Mouse (Mus musculus): ENCODE data around the gene 4930447C04Rik. TPM values are rescaled to one million over a fixed set of nuclear protein-coding genes. Genes with fewer than 3 reads are reported as not detected.
A peak's percentile ranks its signal among the peaks of the same experiment; 100 is the strongest.

The 4930447C04Rik gene
- polyA plus RNA-seq, 1 experiment from 2014 or later = 0.14 TPM

- no peak overlapping the region for H3K4me3 ChIP-seq (ENCODE audit: low read depth, low read length)
- H3K9me3 ChIP-seq (replicated peaks; ENCODE audit: control insufficient read depth, low read length) = no peaks in the 10 kb centered on the region
- ATAC-seq (ENCODE audit: low read depth) = no peak
- peaks cover 76% of the 10 kb centered on the region for H3K27me3 ChIP-seq (ENCODE audit: control insufficient read depth, insufficient read depth, low read depth, low read length)
- 11% methylated on average over 8 of the region's 8 CpGs for WGBS (ENCODE audit: insufficient replicate concordance)
- no peak overlapping the region for H3K9ac ChIP-seq (ENCODE audit: low read depth, low read length)
- H3K4me2 ChIP-seq (ENCODE audit: low read depth, low read length) = no peak overlapping the region
- H3K4me1 ChIP-seq (ENCODE audit: control insufficient read depth, low read depth, low read length) = no peaks in the 10 kb centered on the region; the same call in 1 of the 2 replicates
- no peak overlapping the region for H3K27ac ChIP-seq (ENCODE audit: low read length)
- H3K36me3 ChIP-seq (ENCODE audit: control insufficient read depth, insufficient read depth) = no peaks in the 10 kb centered on the region
Measured at GRCm38 (mm10) chr12:72946064-72946395, 5.5 kb upstream of the 4930447C04Rik start.

- Histone ChIP-seq H3K4me3 (ENCODE audit: low read depth, low read length) (peak overlapping the region; percentile 34), H3K27ac (ENCODE audit: low read length) (no peak overlapping the region), H3K36me3 (ENCODE audit: control insufficient read depth, insufficient read depth) (no peaks in the 10 kb centered on the region), H3K4me1 (ENCODE audit: control insufficient read depth, low read depth, low read length) (no peaks in the 10 kb centered on the region; the same call in 1 of the 2 replicates), H3K27me3 (ENCODE audit: control insufficient read depth, insufficient read depth, low read depth, low read length) (peaks cover 82% of the 10 kb centered on the region), H3K9me3 (replicated peaks; ENCODE audit: control insufficient read depth, low read length) (no peaks in the 10 kb centered on the region), H3K9ac (ENCODE audit: low read depth, low read length) (no peak overlapping the region), H3K4me2 (ENCODE audit: low read depth, low read length) (peak overlapping the region; percentile 35; the same call in 1 of the 2 replicates)
- WGBS (ENCODE audit: insufficient replicate concordance) = under 1% methylated on average over 87 of the region's 89 CpGs
- no peak for ATAC-seq (ENCODE audit: low read depth)
Measured at GRCm38 (mm10) chr12:72945301-72946063, 4.9 kb upstream of the 4930447C04Rik start.

- Histone ChIP-seq H3K27me3 (ENCODE audit: control insufficient read depth, insufficient read depth, low read depth, low read length) (peaks cover 90% of the 10 kb centered on the region), H3K9ac (ENCODE audit: low read depth, low read length) (no peak overlapping the region), H3K4me1 (ENCODE audit: control insufficient read depth, low read depth, low read length) (no peaks in the 10 kb centered on the region; the same call in 1 of the 2 replicates), H3K27ac (ENCODE audit: low read length) (no peak overlapping the region), H3K9me3 (replicated peaks; ENCODE audit: control insufficient read depth, low read length) (no peaks in the 10 kb centered on the region), H3K4me2 (ENCODE audit: low read depth, low read length) (no peak overlapping the region), H3K4me3 (ENCODE audit: low read depth, low read length) (no peak overlapping the region; the same call in 1 of the 2 replicates), H3K36me3 (ENCODE audit: control insufficient read depth, insufficient read depth) (no peaks in the 10 kb centered on the region)
- no peak for ATAC-seq (ENCODE audit: low read depth)
- WGBS (ENCODE audit: insufficient replicate concordance) = 3% methylated on average over 24 of the region's 24 CpGs
Measured at GRCm38 (mm10) chr12:72944411-72945225, 4.0 kb upstream of the 4930447C04Rik start.

- H3K4me2 ChIP-seq (ENCODE audit: low read depth, low read length) = no peak overlapping the region
- H3K27me3 ChIP-seq (ENCODE audit: control insufficient read depth, insufficient read depth, low read depth, low read length) = peaks cover 94% of the 10 kb centered on the region
- WGBS (ENCODE audit: insufficient replicate concordance) = 1% methylated on average over 2 of the region's 2 CpGs
- H3K9me3 ChIP-seq (replicated peaks; ENCODE audit: control insufficient read depth, low read length) = no peaks in the 10 kb centered on the region
- H3K9ac ChIP-seq (ENCODE audit: low read depth, low read length) = no peak overlapping the region
- no peak overlapping the region for H3K27ac ChIP-seq (ENCODE audit: low read length)
- H3K4me1 ChIP-seq (ENCODE audit: control insufficient read depth, low read depth, low read length) = no peaks in the 10 kb centered on the region; the same call in 1 of the 2 replicates
- H3K36me3 ChIP-seq (ENCODE audit: control insufficient read depth, insufficient read depth) = no peaks in the 10 kb centered on the region
- no peak overlapping the region for H3K4me3 ChIP-seq (ENCODE audit: low read depth, low read length)
- ATAC-seq (ENCODE audit: low read depth) = no peak
Measured at GRCm38 (mm10) chr12:72943574-72944110, 3.1 kb upstream of the 4930447C04Rik start.

GRCm38 (mm10) chr12:72942171-72942570, 1.6 kb upstream of the 4930447C04Rik start:
- Histone ChIP-seq H3K27me3 (ENCODE audit: control insufficient read depth, insufficient read depth, low read depth, low read length) (peaks cover 99% of the 10 kb centered on the region), H3K4me2 (ENCODE audit: low read depth, low read length) (no peak overlapping the region), H3K9ac (ENCODE audit: low read depth, low read length) (no peak overlapping the region), H3K36me3 (ENCODE audit: control insufficient read depth, insufficient read depth) (no peaks in the 10 kb centered on the region), H3K27ac (ENCODE audit: low read length) (no peak overlapping the region), H3K4me3 (ENCODE audit: low read depth, low read length) (no peak overlapping the region), H3K4me1 (ENCODE audit: control insufficient read depth, low read depth, low read length) (no peaks in the 10 kb centered on the region; the same call in 1 of the 2 replicates), H3K9me3 (replicated peaks; ENCODE audit: control insufficient read depth, low read length) (no peaks in the 10 kb centered on the region)
- 21% methylated on average over 6 of the region's 6 CpGs for WGBS (ENCODE audit: insufficient replicate concordance)
- ATAC-seq (ENCODE audit: low read depth) = no peak

GRCm38 (mm10) chr12:72941398-72942051, 951 bp upstream of the 4930447C04Rik start:
- Histone ChIP-seq H3K36me3 (ENCODE audit: control insufficient read depth, insufficient read depth) (no peaks in the 10 kb centered on the region), H3K9ac (ENCODE audit: low read depth, low read length) (no peak overlapping the region), H3K4me3 (ENCODE audit: low read depth, low read length) (no peak overlapping the region), H3K27ac (ENCODE audit: low read length) (no peak overlapping the region), H3K9me3 (replicated peaks; ENCODE audit: control insufficient read depth, low read length) (no peaks in the 10 kb centered on the region), H3K4me2 (ENCODE audit: low read depth, low read length) (no peak overlapping the region), H3K4me1 (ENCODE audit: control insufficient read depth, low read depth, low read length) (no peaks in the 10 kb centered on the region; the same call in 1 of the 2 replicates), H3K27me3 (ENCODE audit: control insufficient read depth, insufficient read depth, low read depth, low read length) (peaks cover 99% of the 10 kb centered on the region)
- 2% methylated on average over 32 of the region's 32 CpGs for WGBS (ENCODE audit: insufficient replicate concordance)
- no peak for ATAC-seq (ENCODE audit: low read depth)

- WGBS (ENCODE audit: insufficient replicate concordance) = 1% methylated on average over 11 of the region's 11 CpGs
Measured at GRCm38 (mm10) chr12:72940822-72941397, 336 bp upstream of the 4930447C04Rik start.

GRCm38 (mm10) chr12:72939616-72940015, 958 bp downstream of the 4930447C04Rik start, which contains the start of gene Six6:
Gene Six6, plus strand, starts transcription at chr12:72939892.
- H3K4me1 ChIP-seq (ENCODE audit: control insufficient read depth, low read depth, low read length) = no peaks in the 10 kb centered on the region
- no peak for ATAC-seq (ENCODE audit: low read depth)
- no peak within 1 kb of the TSS for H3K9ac ChIP-seq (ENCODE audit: low read depth, low read length)
- WGBS (ENCODE audit: insufficient replicate concordance) = under 1% methylated on average over 28 of the region's 28 CpGs
- no peaks in the 10 kb centered on the region for H3K9me3 ChIP-seq (replicated peaks; ENCODE audit: control insufficient read depth, low read length)
- H3K4me2 ChIP-seq (ENCODE audit: low read depth, low read length) = no peak within 1 kb of the TSS
- H3K36me3 ChIP-seq (ENCODE audit: control insufficient read depth, insufficient read depth) = no peaks in the 10 kb centered on the region
- H3K27ac ChIP-seq (ENCODE audit: low read length) = no peak within 1 kb of the TSS
- H3K4me3 ChIP-seq (ENCODE audit: low read depth, low read length) = no peak within 1 kb of the TSS
- peaks cover 88% of the 10 kb centered on the region for H3K27me3 ChIP-seq (ENCODE audit: control insufficient read depth, insufficient read depth, low read depth, low read length)

More at GRCm38 (mm10) chr12:72940822-72941397, 336 bp upstream of the 4930447C04Rik start:
- Histone ChIP-seq H3K36me3 (ENCODE audit: control insufficient read depth, insufficient read depth) (no peaks in the 10 kb centered on the region), H3K4me3 (ENCODE audit: low read depth, low read length) (no peak overlapping the region), H3K4me2 (ENCODE audit: low read depth, low read length) (no peak overlapping the region), H3K9ac (ENCODE audit: low read depth, low read length) (no peak overlapping the region), H3K27ac (ENCODE audit: low read length) (no peak overlapping the region), H3K27me3 (ENCODE audit: control insufficient read depth, insufficient read depth, low read depth, low read length) (peaks cover 97% of the 10 kb centered on the region), H3K4me1 (ENCODE audit: control insufficient read depth, low read depth, low read length) (no peaks in the 10 kb centered on the region; the same call in 1 of the 2 replicates), H3K9me3 (replicated peaks; ENCODE audit: control insufficient read depth, low read length) (no peaks in the 10 kb centered on the region)
- no peak for ATAC-seq (ENCODE audit: low read depth)

Measured in liver, embryonic 16.5 days (tissue).